Mouse (Mus musculus) heart, adult 2 months (tissue): ENCODE measurements around the gene Arhgap25. TPM values are rescaled to one million over a fixed set of nuclear protein-coding genes. Genes with fewer than 3 reads are reported as not detected.

ENCODE experiments used
- DNase-seq, 2 experiments: peaks; one replicate each; pipeline ENCODE4 v3.0.0; 2021
- H3K27ac ChIP-seq: fragments of 200-600 bp; 2 replicates; pipeline ENCODE4 v1.8.1; 2022
- H3K27me3 ChIP-seq: fragments of 200-500 bp; 2 replicates; pipeline ENCODE4 v1.6.1; 2012; ENCODE audit warnings: mild to moderate bottlenecking, low read length, inconsistent platforms, mixed read lengths; ENCODE audit not compliant: control insufficient read depth, insufficient read depth
- H3K36me3 ChIP-seq: fragments of 200-500 bp; 2 replicates; pipeline ENCODE4 v1.6.1; 2012; ENCODE audit warnings: low read length, inconsistent platforms; ENCODE audit not compliant: control insufficient read depth, insufficient read depth
- H3K4me1 ChIP-seq: fragments of 200-500 bp; 2 replicates; pipeline ENCODE4 v1.6.1; 2011; ENCODE audit warnings: low read length; ENCODE audit not compliant: control insufficient read depth, insufficient read depth
- H3K4me3 ChIP-seq: fragments of 200-600 bp; 2 replicates; pipeline ENCODE4 v1.8.1; 2022
- H3K79me2 ChIP-seq: fragments of 200-500 bp; replicated peaks from 2 replicates; pipeline ENCODE4 v1.6.1; 2012; ENCODE audit warnings: mild to moderate bottlenecking, inconsistent platforms, low read length, moderate library complexity, mixed read lengths; ENCODE audit not compliant: control insufficient read depth, insufficient read depth
- H3K9ac ChIP-seq: fragments of 200-500 bp; 2 replicates; pipeline ENCODE4 v1.6.1; 2012; ENCODE audit warnings: low read depth, mild to moderate bottlenecking, control low read depth, inconsistent platforms, low read length, mixed read lengths
- CTCF ChIP-seq: fragments of 200-600 bp; IDR thresholded peaks from 2 replicates; pipeline ENCODE4 v1.8.1; 2022; ENCODE audit warnings: antibody characterized with exemption, mild to moderate bottlenecking, moderate library complexity
- EP300 ChIP-seq: fragments of 200-500 bp; IDR thresholded peaks from 2 replicates; pipeline ENCODE4 v1.6.1; 2011; ENCODE audit warnings: low read depth, low read length, control low read depth; ENCODE audit not compliant: insufficient read depth
- POLR2A ChIP-seq: fragments of 200-500 bp; IDR thresholded peaks from 2 replicates; pipeline ENCODE4 v1.6.1; 2011; ENCODE audit warnings: mild to moderate bottlenecking, low read depth, low read length, control low read depth; ENCODE audit not compliant: insufficient read depth
- WGBS: fragments of 180-500 bp; shearing (Covaris S2); methylation state at CpG from one replicate; pipeline ENCODE4 v1.1.7; 2018; 5-methylcytosine and 5-hydroxymethylcytosine counted together
- intact Hi-C: fragments of 180-260 bp; cut with DNase I; formaldehyde crosslinking; loops from one replicate; pipeline ENCODE4 v1.15.1; 2025
- polyA plus RNA-seq: library from polyadenylated mRNA; depleted of rRNA; stranded (reverse); fragments of >200 nt; gene quantifications from 2 replicates; pipeline ENCODE4 v1.2.3, GENCODE M21; 2012
- total RNA-seq, 2 experiments: library from RNA; stranded (reverse); gene quantifications; 2 replicates each; pipeline ENCODE4 v1.2.3; 2021

The Arhgap25 gene
- total and polyA plus RNA-seq, 3 experiments = 1.8 to 3.8 (median 3.2) TPM

GRCm38 (mm10) chr6:87455507-87455906 lies 77.6 kb downstream of the Arhgap25 start:
- no peak overlapping the region for H3K9ac ChIP-seq
- no peak overlapping the region for H3K27ac ChIP-seq
- intact Hi-C loops = no loop called here
- TF ChIP-seq EP300 (no peak), CTCF (no peak), POLR2A (no peak)
- H3K4me3 ChIP-seq = no peak overlapping the region
- no peaks in the 10 kb centered on the region for H3K79me2 ChIP-seq
- no peaks in the 10 kb centered on the region for H3K4me1 ChIP-seq
- 30% methylated on average over 6 of the region's 6 CpGs for WGBS
- DNase-seq = no peak
- no peaks in the 10 kb centered on the region for H3K36me3 ChIP-seq
- peaks cover 2% of the 10 kb centered on the region for H3K27me3 ChIP-seq

GRCm38 (mm10) chr6:87451771-87452170 lies 81.3 kb downstream of the Arhgap25 start:
- no peak for DNase-seq
- Histone ChIP-seq H3K36me3 (no peaks in the 10 kb centered on the region), H3K9ac (no peak overlapping the region), H3K27me3 (no peaks in the 10 kb centered on the region; the same call in 1 of the 2 replicates), H3K79me2 (no peaks in the 10 kb centered on the region), H3K4me1 (no peaks in the 10 kb centered on the region), H3K4me3 (no peak overlapping the region), H3K27ac (no peak overlapping the region)
- intact Hi-C loops = loop anchor here (1.0 kb wide), 1 partner anchor 54 kb away; no protein-coding TSS in a partner anchor
- TF ChIP-seq CTCF (no peak), EP300 (no peak), POLR2A (no peak)
- WGBS = 57% methylated on average over 3 of the region's 3 CpGs

GRCm38 (mm10) chr6:87451016-87451415 lies 82.0 kb downstream of the Arhgap25 start:
- H3K27ac ChIP-seq = no peak overlapping the region
- no peak overlapping the region for H3K9ac ChIP-seq
- no peaks in the 10 kb centered on the region; the same call in 1 of the 2 replicates for H3K27me3 ChIP-seq
- intact Hi-C loops = loop anchor here (1.0 kb wide), 1 partner anchor 54 kb away; no protein-coding TSS in a partner anchor
- TF ChIP-seq CTCF (peak; percentile 86), EP300 (peak; percentile 68; the same call in 1 of the 2 replicates), POLR2A (no peak)
- H3K4me3 ChIP-seq = no peak overlapping the region
- no peaks in the 10 kb centered on the region for H3K4me1 ChIP-seq
- no peaks in the 10 kb centered on the region for H3K36me3 ChIP-seq
- whole genome bisulfite sequencing = 34% methylated on average over 3 of the region's 3 CpGs
- H3K79me2 ChIP-seq = no peaks in the 10 kb centered on the region
- DNase-seq = peak; percentile 31 to 54

- intact Hi-C loops = no loop called here
- WGBS = 51% methylated on average over 3 of the region's 3 CpGs
- Histone ChIP-seq H3K36me3 (no peaks in the 10 kb centered on the region), H3K4me1 (no peaks in the 10 kb centered on the region), H3K27me3 (no peaks in the 10 kb centered on the region; the same call in 1 of the 2 replicates), H3K27ac (no peak overlapping the region), H3K79me2 (no peaks in the 10 kb centered on the region), H3K9ac (no peak overlapping the region), H3K4me3 (no peak overlapping the region)
- TF ChIP-seq CTCF (no peak), POLR2A (no peak), EP300 (no peak)
- DNase-seq = no peak
These were observed 83.5 kb downstream of the Arhgap25 start for GRCm38 (mm10) chr6:87449534-87449933.

GRCm38 (mm10) chr6:87447217-87447616 lies 85.8 kb downstream of the Arhgap25 start:
- no peak for DNase-seq
- H3K27me3 ChIP-seq = peaks cover 3% of the 10 kb centered on the region; the same call in 1 of the 2 replicates
- no peak overlapping the region for H3K9ac ChIP-seq
- H3K36me3 ChIP-seq = no peaks in the 10 kb centered on the region
- intact Hi-C loops = no loop called here
- TF ChIP-seq POLR2A (no peak), CTCF (no peak), EP300 (no peak)
- no peak overlapping the region for H3K27ac ChIP-seq
- 85% methylated on average over 4 of the region's 4 CpGs for WGBS
- no peak overlapping the region for H3K4me3 ChIP-seq
- H3K79me2 ChIP-seq = no peaks in the 10 kb centered on the region
- H3K4me1 ChIP-seq = no peaks in the 10 kb centered on the region

- Histone ChIP-seq H3K79me2 (no peaks in the 10 kb centered on the region), H3K9ac (no peak overlapping the region), H3K27ac (no peak overlapping the region), H3K4me3 (no peak overlapping the region), H3K4me1 (no peaks in the 10 kb centered on the region; the same call in 1 of the 2 replicates), H3K27me3 (peaks cover 3% of the 10 kb centered on the region; the same call in 1 of the 2 replicates), H3K36me3 (no peaks in the 10 kb centered on the region)
- WGBS = 39% methylated on average over 7 of the region's 7 CpGs
- no peak for DNase-seq
- TF ChIP-seq POLR2A (no peak), EP300 (no peak), CTCF (no peak)
- intact Hi-C loops = no loop called here
These were observed 87.8 kb downstream of the Arhgap25 start for GRCm38 (mm10) chr6:87445222-87445621.
